In genomic region chr13:56599511-56599910, GRCm38 (mm10) we compare ENCODE assay signal across 13 mouse cellular contexts. TPM values are rescaled to one million over a fixed set of nuclear protein-coding genes. Genes with fewer than 3 reads are reported as not detected.
A peak's percentile ranks its signal among the peaks of the same experiment; 100 is the strongest.
DNase-seq lines count a peak whose midpoint lies in the region; ATAC-seq and TF ChIP-seq lines count a peak whose summit lies in the region.
"Had no signal": no experiment of that assay in that cellular context is flagged by ENCODE, and none has a peak within 500 bp of the region (broad histone marks: within the 10 kb centered on the region; RNA-seq: fewer than 3 reads in every experiment).

No protein-coding gene starts in this region.

- DNase-seq in heart, embryonic 10.5 days (ENCODE audit: low spot score): no peak
- no peak for DNase-seq in heart, adult 11 months
- no peak for DNase-seq in lung, embryonic 14.5 days
- no peak for DNase-seq in lung, postnatal 25 days (ENCODE audit: low spot score)
- no peak for DNase-seq in thymus, adult 18-20 months
- DNase-seq: adrenal gland, postnatal 25 days; cerebellum, adult 11-12 months; kidney, adult 18-20 months; right cerebral cortex, postnatal 4 days had no signal

- no peak for ATAC-seq in lung, embryonic 14.5 days (ENCODE audit: insufficient read depth)
- no peak for ATAC-seq in intestine, embryonic 15.5 days
- no peak for ATAC-seq in stomach, embryonic 16.5 days (ENCODE audit: insufficient read depth, low FRiP score)
- ATAC-seq in cerebellum, adult (ENCODE audit: insufficient number of reproducible peaks, low FRiP score, low TSS enrichment): no peak
- ATAC-seq: forebrain, embryonic 15.5 days had no signal

- H3K27ac ChIP-seq in heart, embryonic 10.5 days: peak overlapping the region; percentile 50; the same call in 1 of the 2 replicates
- peak overlapping the region; percentile 86 for H3K27ac ChIP-seq in lung, embryonic 14.5 days (ENCODE audit: low read depth)
- peak overlapping the region; percentile 83 for H3K27ac ChIP-seq in intestine, embryonic 15.5 days
- H3K27ac ChIP-seq in stomach, embryonic 16.5 days (ENCODE audit: low read length): peak overlapping the region; percentile 90
- H3K27ac ChIP-seq: forebrain, embryonic 15.5 days had no signal

- H3K9ac ChIP-seq in lung, embryonic 14.5 days: no peak overlapping the region
- H3K9ac ChIP-seq in intestine, embryonic 15.5 days: no peak overlapping the region
- H3K9ac ChIP-seq in stomach, embryonic 16.5 days (ENCODE audit: low read length): no peak overlapping the region
- H3K9ac ChIP-seq: forebrain, embryonic 15.5 days had no signal

- H3K4me2 ChIP-seq in lung, embryonic 14.5 days: no peak overlapping the region
- no peak overlapping the region for H3K4me2 ChIP-seq in intestine, embryonic 15.5 days (replicated peaks)
- H3K4me2 ChIP-seq in stomach, embryonic 16.5 days (ENCODE audit: low read depth, low read length): no peak overlapping the region
- H3K4me2 ChIP-seq: forebrain, embryonic 15.5 days had no signal

- H3K9me3 ChIP-seq in heart, embryonic 10.5 days: no peaks in the 10 kb centered on the region
- H3K9me3 ChIP-seq in lung, embryonic 14.5 days (ENCODE audit: low read depth, low read length): no peaks in the 10 kb centered on the region
- no peaks in the 10 kb centered on the region for H3K9me3 ChIP-seq in intestine, embryonic 15.5 days
- no peaks in the 10 kb centered on the region for H3K9me3 ChIP-seq in stomach, embryonic 16.5 days (replicated peaks; ENCODE audit: control insufficient read depth, low read length)
- H3K9me3 ChIP-seq: forebrain, embryonic 15.5 days had no signal

- no peaks in the 10 kb centered on the region for H3K27me3 ChIP-seq in heart, embryonic 10.5 days (ENCODE audit: insufficient read depth, poor library complexity, severe bottlenecking)
- H3K27me3 ChIP-seq in lung, embryonic 14.5 days (ENCODE audit: insufficient read depth, low read length): no peaks in the 10 kb centered on the region
- no peaks in the 10 kb centered on the region for H3K27me3 ChIP-seq in intestine, embryonic 15.5 days (replicated peaks)
- H3K27me3 ChIP-seq in stomach, embryonic 16.5 days (ENCODE audit: control insufficient read depth, insufficient read depth, low read length): no peaks in the 10 kb centered on the region
- H3K27me3 ChIP-seq: forebrain, embryonic 15.5 days had no signal

- H3K4me3 ChIP-seq in heart, embryonic 10.5 days: no peak overlapping the region
- no peak overlapping the region for H3K4me3 ChIP-seq in lung, embryonic 14.5 days (ENCODE audit: low read depth, low read length)
- no peak overlapping the region for H3K4me3 ChIP-seq in intestine, embryonic 15.5 days (replicated peaks)
- H3K4me3 ChIP-seq in stomach, embryonic 16.5 days (replicated peaks; ENCODE audit: low read length): no peak overlapping the region
- H3K4me3 ChIP-seq: forebrain, embryonic 15.5 days had no signal

- TF ChIP-seq CTCF in lung, embryonic 14.5 days (IDR thresholded peaks at IDR 0.05; ENCODE audit: low read depth): no peak

- peaks cover 61% of the 10 kb centered on the region for H3K4me1 ChIP-seq in heart, embryonic 10.5 days
- peaks cover 63% of the 10 kb centered on the region for H3K4me1 ChIP-seq in lung, embryonic 14.5 days (ENCODE audit: insufficient read depth)
- peaks cover 48% of the 10 kb centered on the region for H3K4me1 ChIP-seq in intestine, embryonic 15.5 days (replicated peaks)
- H3K4me1 ChIP-seq in stomach, embryonic 16.5 days (ENCODE audit: control insufficient read depth, insufficient read depth, low read length): peaks cover 61% of the 10 kb centered on the region

- no peaks in the 10 kb centered on the region for H3K36me3 ChIP-seq in heart, embryonic 10.5 days
- H3K36me3 ChIP-seq in lung, embryonic 14.5 days (ENCODE audit: insufficient read depth): no peaks in the 10 kb centered on the region
- H3K36me3 ChIP-seq in intestine, embryonic 15.5 days: no peaks in the 10 kb centered on the region
- no peaks in the 10 kb centered on the region for H3K36me3 ChIP-seq in stomach, embryonic 16.5 days (ENCODE audit: control insufficient read depth, insufficient read depth, low read length)
- H3K36me3 ChIP-seq: forebrain, embryonic 15.5 days had no signal

- WGBS in heart, embryonic 10.5 days: 84% methylated on average over 2 of the region's 2 CpGs
- WGBS in lung, embryonic 14.5 days: 90% methylated on average over 2 of the region's 2 CpGs
- WGBS in intestine, embryonic 15.5 days: 95% methylated on average over 2 of the region's 2 CpGs
- WGBS in stomach, embryonic 16.5 days: 93% methylated on average over 2 of the region's 2 CpGs

RNA-seq across cellular contexts. Expression of gene Tgfbi, which starts 9.8 kb away (rescaled TPM):
- polyA plus RNA-seq in heart, embryonic 10.5 days (2016; fragmentation: Nextera tagmentation; extraction: Ambion mirVana): 50.4 and 66.2 TPM in 2 replicates
- 165 and 171 TPM in 2 replicates for polyA plus RNA-seq in lung, embryonic 14.5 days (2014; fragmentation: Nextera tagmentation; extraction: Ambion mirVana)
- 120 and 123 TPM in 2 replicates for polyA plus RNA-seq in intestine, embryonic 15.5 days (2015; fragmentation: Nextera tagmentation; extraction: Ambion mirVana)
- polyA plus RNA-seq in stomach, embryonic 16.5 days (2015; fragmentation: Nextera tagmentation; extraction: Ambion mirVana): 180 and 191 TPM in 2 replicates

RNA-seq across cellular contexts. Expression of gene Lect2, which starts 51.2 kb away (rescaled TPM):
- 0.41 and 8.8 TPM in 2 replicates for polyA plus RNA-seq in heart, embryonic 10.5 days (2016; fragmentation: Nextera tagmentation; extraction: Ambion mirVana)
- not detected in 2 replicates for polyA plus RNA-seq in lung, embryonic 14.5 days (2014; fragmentation: Nextera tagmentation; extraction: Ambion mirVana)
- 12.4 and 13.2 TPM in 2 replicates for polyA plus RNA-seq in intestine, embryonic 15.5 days (2015; fragmentation: Nextera tagmentation; extraction: Ambion mirVana)
- polyA plus RNA-seq in stomach, embryonic 16.5 days (2015; fragmentation: Nextera tagmentation; extraction: Ambion mirVana): 2.6 and 5.8 TPM in 2 replicates
- polyA plus RNA-seq: forebrain, embryonic 15.5 days had no signal
